Mouse (Mus musculus): ENCODE measurements around the gene Ranbp3. TPM values are rescaled to one million over a fixed set of nuclear protein-coding genes. Genes with fewer than 3 reads are reported as not detected.
A peak's percentile ranks its signal among the peaks of the same experiment; 100 is the strongest.

Gene Ranbp3
- polyA plus RNA-seq, 1 experiment from 2014 or later, result 107 TPM

DNA sequence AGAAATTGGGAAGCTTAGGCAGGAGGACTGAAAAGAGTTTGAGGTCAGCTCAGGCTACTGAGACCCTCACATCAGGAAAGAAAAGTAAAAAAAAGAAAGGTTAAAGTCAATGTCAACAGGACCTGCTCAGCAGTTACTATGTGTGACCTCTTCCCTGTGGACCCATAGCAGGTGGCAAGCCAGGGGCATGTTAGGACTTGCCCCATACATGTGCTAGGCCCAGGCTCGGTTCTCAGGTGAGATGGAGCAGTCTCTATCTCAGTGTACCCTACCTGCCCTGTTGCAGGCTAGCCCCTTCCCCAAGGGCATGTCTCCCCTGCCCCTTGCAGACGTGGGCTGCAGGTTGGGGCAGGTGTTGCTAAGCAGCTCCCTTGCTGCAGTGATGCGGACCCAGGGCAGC lies 36.6 kb downstream of the Ranbp3 start:
- no peak; the same call in 1 of the 2 replicates for ATAC-seq
- Histone ChIP-seq H3K4me3 (ENCODE audit: low read depth, low read length) (no peak overlapping the region), H3K27me3 (ENCODE audit: control insufficient read depth, insufficient read depth, low read depth, low read length) (no peaks in the 10 kb centered on the region), H3K27ac (ENCODE audit: low read length) (no peak overlapping the region), H3K36me3 (ENCODE audit: control insufficient read depth, insufficient read depth, low read length) (peaks cover 66% of the 10 kb centered on the region), H3K4me2 (ENCODE audit: low read length) (no peak overlapping the region), H3K9ac (ENCODE audit: low read depth, low read length) (no peak overlapping the region), H3K9me3 (replicated peaks; ENCODE audit: control insufficient read depth, low read length, poor library complexity, severe bottlenecking) (no peaks in the 10 kb centered on the region), H3K4me1 (ENCODE audit: control insufficient read depth, insufficient read depth, low read length) (no peaks in the 10 kb centered on the region)
- WGBS, result 92% methylated on average over 3 of the region's 3 CpGs

DNA sequence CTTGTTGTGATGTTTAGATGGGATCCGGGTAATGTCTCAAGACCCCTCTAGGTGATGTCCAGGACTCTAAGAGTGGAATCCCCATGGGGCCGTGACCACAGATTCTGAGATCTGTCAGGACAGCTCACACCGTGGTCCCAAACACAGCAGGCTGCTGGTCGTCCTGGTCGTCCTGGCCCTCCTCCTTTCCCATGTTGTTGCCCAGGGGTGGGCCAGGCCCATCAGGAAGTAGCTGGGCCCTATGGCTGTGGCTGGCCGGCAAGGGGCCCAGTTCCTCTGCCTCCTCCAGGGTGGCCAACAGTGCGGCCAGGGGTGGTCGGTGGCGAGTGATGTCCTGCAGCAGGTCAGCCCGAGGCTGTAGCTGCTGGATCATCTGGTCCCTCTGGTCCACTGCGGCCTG lies 42.3 kb downstream of the Ranbp3 start:
- H3K9me3 ChIP-seq (replicated peaks; ENCODE audit: control insufficient read depth, low read length, poor library complexity, severe bottlenecking), result no peaks in the 10 kb centered on the region
- no peak for ATAC-seq
- 65% methylated on average over 11 of the region's 11 CpGs for WGBS
- H3K9ac ChIP-seq (ENCODE audit: low read depth, low read length), result peak overlapping the region; percentile 82; the same call in 1 of the 2 replicates
- H3K4me1 ChIP-seq (ENCODE audit: control insufficient read depth, insufficient read depth, low read length), result peaks cover 23% of the 10 kb centered on the region
- peaks cover 20% of the 10 kb centered on the region for H3K36me3 ChIP-seq (ENCODE audit: control insufficient read depth, insufficient read depth, low read length)
- H3K27ac ChIP-seq (ENCODE audit: low read length), result no peak overlapping the region
- peak overlapping the region; percentile 70 for H3K4me2 ChIP-seq (ENCODE audit: low read length)
- peak overlapping the region; percentile 76; the same call in 1 of the 2 replicates for H3K4me3 ChIP-seq (ENCODE audit: low read depth, low read length)
- H3K27me3 ChIP-seq (ENCODE audit: control insufficient read depth, insufficient read depth, low read depth, low read length), result no peaks in the 10 kb centered on the region

DNA sequence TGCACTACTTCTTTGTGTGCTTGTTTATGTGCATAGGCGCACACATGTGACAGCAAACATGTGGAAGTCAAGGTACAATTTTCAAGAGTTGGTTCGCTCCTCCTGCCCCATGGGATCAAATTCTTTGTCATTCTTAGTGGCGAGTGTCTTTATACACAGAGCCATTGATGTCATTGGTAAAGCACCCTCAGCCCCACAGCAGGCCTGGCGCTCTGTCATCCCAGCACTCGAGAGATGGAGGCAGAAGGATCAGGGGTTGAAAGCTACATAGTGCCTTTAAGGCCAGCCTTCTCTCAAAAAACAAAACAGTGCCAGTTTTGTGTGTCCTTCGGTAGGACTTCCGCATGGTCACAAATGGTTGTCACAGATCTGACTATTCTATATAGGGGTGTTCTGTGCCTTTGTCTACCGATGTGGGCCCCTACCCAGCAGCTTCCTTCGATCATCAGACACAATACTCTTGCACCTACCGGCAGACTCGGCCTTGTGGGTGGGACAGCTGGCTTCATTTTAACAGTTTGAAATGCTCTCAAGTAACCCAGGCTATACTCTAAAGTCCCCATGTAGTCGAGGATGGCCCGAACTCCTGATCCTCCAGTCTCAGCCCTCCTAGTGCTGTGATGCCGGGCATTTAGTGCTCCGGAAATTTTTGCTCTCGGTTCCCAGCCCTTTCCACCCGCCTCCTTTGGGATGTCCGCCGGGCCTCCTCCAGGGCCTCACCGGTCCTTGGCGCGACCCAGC lies 43.0 kb downstream of the Ranbp3 start:
- Histone ChIP-seq H3K27ac (ENCODE audit: low read length) (peak overlapping the region; percentile 85), H3K4me3 (ENCODE audit: low read depth, low read length) (peak overlapping the region; percentile 76), H3K9me3 (replicated peaks; ENCODE audit: control insufficient read depth, low read length, poor library complexity, severe bottlenecking) (no peaks in the 10 kb centered on the region), H3K27me3 (ENCODE audit: control insufficient read depth, insufficient read depth, low read depth, low read length) (no peaks in the 10 kb centered on the region), H3K4me1 (ENCODE audit: control insufficient read depth, insufficient read depth, low read length) (peaks cover 23% of the 10 kb centered on the region), H3K36me3 (ENCODE audit: control insufficient read depth, insufficient read depth, low read length) (peaks cover 12% of the 10 kb centered on the region), H3K4me2 (ENCODE audit: low read length) (peak overlapping the region; percentile 70), H3K9ac (ENCODE audit: low read depth, low read length) (peak overlapping the region; percentile 82)
- peak; percentile 2 for ATAC-seq
- WGBS, result 22% methylated on average over 22 of the region's 22 CpGs

DNA sequence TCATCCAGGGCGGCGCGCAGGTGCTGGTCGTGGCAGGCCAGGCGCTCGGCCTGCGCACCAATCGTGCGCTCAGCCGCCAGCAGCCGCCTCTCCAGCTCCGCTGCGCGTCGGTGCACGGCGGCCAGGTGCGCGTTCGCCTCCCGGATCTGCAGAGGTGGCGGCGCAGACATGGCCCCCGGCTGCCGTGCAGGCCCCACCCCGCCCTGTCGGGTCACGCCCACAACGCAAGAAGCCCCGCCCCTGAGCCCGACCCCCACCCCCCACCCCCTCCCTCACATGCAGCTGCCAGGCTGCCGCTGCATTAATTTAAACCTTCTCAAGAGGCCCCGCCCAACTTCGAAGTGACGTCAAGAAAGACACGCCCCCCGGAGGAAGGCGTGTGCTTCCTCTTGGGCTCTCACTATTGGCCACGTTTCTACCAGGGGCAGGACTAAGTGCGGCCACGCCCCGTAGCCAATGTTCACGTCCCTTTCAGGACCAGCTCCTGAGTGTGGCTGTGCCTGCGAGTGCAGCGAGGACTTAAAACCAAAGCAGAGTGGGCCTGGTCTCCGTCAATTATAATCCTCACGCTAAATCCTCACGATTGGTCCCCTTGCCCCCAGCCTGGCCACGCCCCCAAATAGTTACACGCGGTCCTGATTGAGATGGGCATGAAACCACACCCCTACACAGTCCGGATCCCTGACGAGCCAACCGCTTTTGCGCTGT lies 43.7 kb downstream of the Ranbp3 start:
- peak overlapping the region; percentile 89 for H3K9ac ChIP-seq (ENCODE audit: low read depth, low read length)
- peaks cover 23% of the 10 kb centered on the region for H3K4me1 ChIP-seq (ENCODE audit: control insufficient read depth, insufficient read depth, low read length)
- H3K27me3 ChIP-seq (ENCODE audit: control insufficient read depth, insufficient read depth, low read depth, low read length), result no peaks in the 10 kb centered on the region
- H3K4me2 ChIP-seq (ENCODE audit: low read length), result peak overlapping the region; percentile 70
- no peaks in the 10 kb centered on the region for H3K9me3 ChIP-seq (replicated peaks; ENCODE audit: control insufficient read depth, low read length, poor library complexity, severe bottlenecking)
- H3K4me3 ChIP-seq (ENCODE audit: low read depth, low read length), result peak overlapping the region; percentile 76
- ATAC-seq, result peak; percentile 94
- peak overlapping the region; percentile 86 for H3K27ac ChIP-seq (ENCODE audit: low read length)
- WGBS, result under 1% methylated on average over 52 of the region's 55 CpGs
- H3K36me3 ChIP-seq (ENCODE audit: control insufficient read depth, insufficient read depth, low read length), result 0 out of 2 replicates have a peak, but pooled peaks cover 5% of the 10 kb centered on the region

DNA sequence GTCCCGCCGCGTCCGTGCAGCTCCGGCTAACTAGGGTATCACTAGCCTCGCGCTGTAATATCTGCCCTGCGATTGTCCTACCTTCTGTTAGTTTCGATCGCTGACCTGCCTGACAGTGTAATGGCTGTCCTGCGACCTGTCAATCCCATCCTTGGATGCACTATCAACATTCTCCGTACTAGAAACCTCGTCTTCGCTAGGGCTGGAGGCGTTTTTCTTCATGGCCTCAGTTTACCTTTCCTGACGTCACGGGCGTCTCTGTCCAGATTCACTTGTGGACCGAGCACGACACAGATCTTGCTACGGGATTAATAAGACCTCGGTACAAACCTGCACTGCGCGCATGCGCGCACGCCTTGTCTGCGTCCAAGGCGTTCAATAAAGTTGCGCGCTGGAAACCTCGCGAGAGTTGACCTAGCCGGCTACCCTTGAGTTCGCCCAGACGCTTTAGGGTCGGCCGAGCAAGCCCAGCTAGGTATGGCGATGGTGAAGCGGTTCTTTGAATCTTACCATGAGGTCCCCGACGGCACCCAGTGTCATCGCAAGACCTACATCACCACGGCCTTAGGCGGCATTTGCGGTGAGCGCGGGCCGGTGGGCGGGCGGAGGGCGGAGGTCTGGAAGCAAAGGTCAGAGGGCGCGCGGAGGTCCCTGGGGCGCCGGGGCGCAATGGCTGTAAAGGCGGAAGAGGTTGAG lies 44.4 kb downstream of the Ranbp3 start, which contains the start of the genes Ndufa11 and Vmac:
TSS of gene Ndufa11 (plus strand) at position 405 of the 696 bp plus-strand sequence.
TSS of gene Vmac (minus strand) at position 660 of the 696 bp plus-strand sequence.
- Histone ChIP-seq H3K36me3 (ENCODE audit: control insufficient read depth, insufficient read depth, low read length) (peaks cover 3% of the 10 kb centered on the region), H3K4me3 (ENCODE audit: low read depth, low read length) (peak within 1 kb of the TSS; percentile 76), H3K27ac (ENCODE audit: low read length) (peak within 1 kb of the TSS; percentile 86), H3K4me1 (ENCODE audit: control insufficient read depth, insufficient read depth, low read length) (peaks cover 23% of the 10 kb centered on the region), H3K9me3 (replicated peaks; ENCODE audit: control insufficient read depth, low read length, poor library complexity, severe bottlenecking) (no peaks in the 10 kb centered on the region), H3K4me2 (ENCODE audit: low read length) (peak within 1 kb of the TSS; percentile 70), H3K27me3 (ENCODE audit: control insufficient read depth, insufficient read depth, low read depth, low read length) (no peaks in the 10 kb centered on the region), H3K9ac (ENCODE audit: low read depth, low read length) (peak within 1 kb of the TSS; percentile 89)
- peak; percentile 80 for ATAC-seq
- under 1% methylated on average over 59 of the region's 59 CpGs for WGBS

DNA sequence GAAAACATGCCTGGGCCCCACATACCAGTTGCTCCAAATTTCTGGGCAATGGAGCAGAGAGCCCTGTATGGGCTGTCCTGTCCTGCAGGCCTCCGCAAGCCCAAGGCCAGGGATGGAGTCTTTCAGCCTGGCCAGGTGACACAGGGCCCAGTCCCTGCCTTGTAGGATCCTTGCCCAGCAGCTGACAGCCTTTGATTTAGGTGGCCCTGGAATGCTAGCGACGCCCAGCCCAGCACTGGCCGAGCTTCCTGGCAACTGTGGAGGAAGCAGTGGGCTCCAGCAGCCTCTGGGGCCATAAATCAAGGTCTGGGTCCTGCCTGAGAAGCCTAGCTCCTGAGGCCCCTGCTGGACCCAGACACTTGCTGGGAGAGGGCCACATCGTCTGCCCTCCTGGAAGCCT lies 49.3 kb downstream of the Ranbp3 start:
- ATAC-seq, result no peak
- Histone ChIP-seq H3K4me1 (ENCODE audit: control insufficient read depth, insufficient read depth, low read length) (peaks cover 15% of the 10 kb centered on the region), H3K27ac (ENCODE audit: low read length) (no peak overlapping the region), H3K4me3 (ENCODE audit: low read depth, low read length) (no peak overlapping the region), H3K27me3 (ENCODE audit: control insufficient read depth, insufficient read depth, low read depth, low read length) (no peaks in the 10 kb centered on the region), H3K9me3 (replicated peaks; ENCODE audit: control insufficient read depth, low read length, poor library complexity, severe bottlenecking) (no peaks in the 10 kb centered on the region), H3K9ac (ENCODE audit: low read depth, low read length) (no peak overlapping the region), H3K4me2 (ENCODE audit: low read length) (no peak overlapping the region), H3K36me3 (ENCODE audit: control insufficient read depth, insufficient read depth, low read length) (peaks cover 16% of the 10 kb centered on the region)
- 94% methylated on average over 5 of the region's 5 CpGs for WGBS

DNA sequence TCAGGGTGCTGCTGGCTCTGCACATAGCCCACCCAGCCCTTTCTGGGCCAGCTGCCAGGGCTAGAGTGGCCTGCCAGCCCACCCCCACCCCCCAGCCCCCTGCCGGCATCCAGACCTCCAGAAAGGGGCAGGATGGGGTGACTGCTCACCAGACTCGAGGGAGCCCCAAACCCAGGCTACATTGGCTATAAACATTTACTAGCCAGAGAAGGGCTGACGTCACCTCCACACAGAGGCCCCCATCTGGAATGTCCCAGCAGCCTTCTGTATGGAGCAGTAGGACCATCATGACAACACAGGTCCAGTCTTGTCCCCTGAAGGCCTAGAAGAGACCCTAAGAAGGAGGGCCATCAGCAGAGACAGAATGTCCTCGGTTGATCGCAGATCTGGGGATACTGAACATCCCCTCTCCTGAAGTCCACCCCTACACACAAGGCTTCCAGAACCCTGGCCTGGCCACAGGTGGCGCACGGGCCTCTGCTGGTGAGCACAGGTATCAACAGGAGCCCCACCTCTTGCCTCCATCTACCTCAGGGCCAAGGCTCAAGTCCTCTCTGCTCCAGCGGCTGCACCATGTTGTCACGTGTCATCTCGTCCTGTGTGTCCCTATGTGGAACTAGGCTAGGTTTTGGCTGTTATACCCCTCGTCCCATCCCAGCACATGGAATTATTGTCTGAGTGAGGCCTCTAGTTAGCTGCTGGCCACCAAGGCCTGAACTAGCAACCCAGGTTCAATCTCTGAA lies 50.5 kb downstream of the Ranbp3 start:
- Histone ChIP-seq H3K9me3 (replicated peaks; ENCODE audit: control insufficient read depth, low read length, poor library complexity, severe bottlenecking) (no peaks in the 10 kb centered on the region), H3K4me1 (ENCODE audit: control insufficient read depth, insufficient read depth, low read length) (peaks cover 10% of the 10 kb centered on the region), H3K27ac (ENCODE audit: low read length) (no peak overlapping the region), H3K9ac (ENCODE audit: low read depth, low read length) (no peak overlapping the region), H3K4me3 (ENCODE audit: low read depth, low read length) (no peak overlapping the region), H3K36me3 (ENCODE audit: control insufficient read depth, insufficient read depth, low read length) (peaks cover 16% of the 10 kb centered on the region), H3K4me2 (ENCODE audit: low read length) (no peak overlapping the region), H3K27me3 (ENCODE audit: control insufficient read depth, insufficient read depth, low read depth, low read length) (no peaks in the 10 kb centered on the region)
- 84% methylated on average over 11 of the region's 11 CpGs for WGBS
- no peak for ATAC-seq

DNA sequence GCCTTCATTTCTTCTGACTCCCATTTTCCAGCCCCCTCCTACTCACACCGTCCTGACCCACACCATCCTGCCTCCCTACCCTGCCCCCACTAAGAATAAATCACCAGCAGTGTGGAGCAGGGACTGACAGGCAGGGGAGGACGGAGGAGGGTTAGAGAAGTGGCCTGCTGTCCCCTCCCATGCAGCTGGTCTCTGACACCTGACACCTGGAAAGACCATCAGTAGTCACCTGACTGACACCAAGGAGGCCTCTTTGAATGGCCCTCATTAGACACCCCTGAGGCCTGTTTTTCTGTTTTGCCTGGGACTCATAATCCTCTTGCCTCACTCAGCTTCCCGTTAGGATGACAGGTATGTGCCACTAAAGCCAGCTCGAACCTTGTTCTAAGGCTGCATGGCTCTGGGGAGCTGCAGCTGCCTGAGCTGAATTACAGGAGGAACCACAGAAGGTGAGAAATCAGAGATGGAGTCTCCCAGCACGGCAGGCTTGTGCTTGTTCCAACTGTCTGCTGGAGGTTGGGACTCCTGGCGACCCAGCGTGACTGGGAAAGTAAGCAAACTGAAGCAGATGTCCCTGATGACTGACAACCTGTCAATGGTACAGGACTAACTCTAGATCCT lies 54.0 kb downstream of the Ranbp3 start:
- Histone ChIP-seq H3K4me2 (ENCODE audit: low read length) (no peak overlapping the region), H3K9me3 (replicated peaks; ENCODE audit: control insufficient read depth, low read length, poor library complexity, severe bottlenecking) (no peaks in the 10 kb centered on the region), H3K9ac (ENCODE audit: low read depth, low read length) (no peak overlapping the region), H3K4me1 (ENCODE audit: control insufficient read depth, insufficient read depth, low read length) (no peaks in the 10 kb centered on the region), H3K27ac (ENCODE audit: low read length) (no peak overlapping the region), H3K4me3 (ENCODE audit: low read depth, low read length) (no peak overlapping the region), H3K27me3 (ENCODE audit: control insufficient read depth, insufficient read depth, low read depth, low read length) (no peaks in the 10 kb centered on the region), H3K36me3 (ENCODE audit: control insufficient read depth, insufficient read depth, low read length) (peaks cover 16% of the 10 kb centered on the region)
- 17% methylated on average over 7 of the region's 7 CpGs for WGBS
- no peak for ATAC-seq

Data from midbrain, embryonic 16.5 days (tissue).